ENCODE assay signal across 25 mouse cellular contexts in the genomic region with DNA sequence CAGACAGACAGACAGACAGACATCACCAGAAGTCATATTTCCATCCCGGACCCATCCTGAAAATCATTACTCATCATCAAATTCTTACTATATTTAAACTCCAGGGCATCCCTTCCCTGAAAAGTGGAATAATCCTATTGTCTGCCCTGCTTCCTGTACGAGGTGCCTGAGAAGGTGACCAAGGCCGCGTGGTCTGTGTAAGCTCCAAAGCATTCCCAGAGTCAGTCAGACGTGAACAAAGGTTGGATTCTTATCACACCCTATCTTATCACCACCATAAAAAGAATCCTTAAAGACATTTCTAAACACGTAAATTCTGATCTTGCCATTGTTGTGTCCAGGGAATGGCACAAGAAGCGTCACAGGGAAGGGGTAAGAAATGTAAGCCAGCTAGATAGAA. TPM values are rescaled to one million over a fixed set of nuclear protein-coding genes. Genes with fewer than 3 reads are reported as not detected.
DNase-seq lines count a peak whose midpoint lies in the region; ATAC-seq and TF ChIP-seq lines count a peak whose summit lies in the region.
"Had no signal": no experiment of that assay in that cellular context is flagged by ENCODE, and none has a peak within 500 bp of the region (broad histone marks: within the 10 kb centered on the region; RNA-seq: fewer than 3 reads in every experiment).

No protein-coding gene starts in this region.

- in situ Hi-C loops in ES-E14 (cut with MboI; ENCODE audit: low sequenced_read_pairs in 2 of 2, unreplicated experiment in 2 of 2): no loop called here

- TF ChIP-seq POLR2A in myocyte (IDR thresholded peaks at IDR 0.05; ENCODE audit: insufficient read length, low read depth): no peak

- peaks cover 0 to 11% of the 10 kb centered on the region in 2 experiments; a peak in 2 of 4 replicates for H3K4me1 ChIP-seq in ES-E14 (ENCODE audit: control insufficient read depth in 2 of 2, insufficient read depth in 2 of 2, low read length in 2 of 2, poor library complexity in 1 of 2)
- H3K4me1 ChIP-seq in intestine, embryonic 16.5 days (ENCODE audit: control insufficient read depth, insufficient read depth, low read length): peaks cover 57% of the 10 kb centered on the region
- peaks cover 28% of the 10 kb centered on the region for H3K4me1 ChIP-seq in liver, embryonic 11.5 days (replicated peaks; ENCODE audit: control insufficient read depth, insufficient read depth, low read length)

- H3K79me2 ChIP-seq in myocyte (ENCODE audit: control insufficient read depth, insufficient read depth): peaks cover 99% of the 10 kb centered on the region

- H3K4me3 ChIP-seq in ES-E14 (ENCODE audit: insufficient read depth in 1 of 2, low read depth in 1 of 2, low read length in 2 of 2, poor library complexity in 1 of 2, severe bottlenecking in 1 of 2): no peak overlapping the region
- H3K4me3 ChIP-seq in intestine, embryonic 16.5 days (ENCODE audit: low read length): no peak overlapping the region
- no peak overlapping the region for H3K4me3 ChIP-seq in myocyte
- H3K4me3 ChIP-seq in liver, embryonic 11.5 days (ENCODE audit: low read depth, low read length): no peak overlapping the region
- H3K4me3 ChIP-seq: embryonic facial prominence, embryonic 10.5 days; embryonic facial prominence, embryonic 12.5 days; forebrain, embryonic 13.5 days; forebrain, embryonic 15.5 days had no signal

- no peak overlapping the region for H3ac ChIP-seq in myocyte (ENCODE audit: control insufficient read depth, insufficient read length)

- DNase-seq in 3T3-L1 (ENCODE audit: low read depth, low spot score) (peak; percentile 16), ES-E14 (ENCODE audit: low read depth, low spot score) (no peak)
- no peak for DNase-seq in liver, embryonic 11.5 days (ENCODE audit: low spot score)
- no peak for DNase-seq in ovary, postnatal 10 days (ENCODE audit: low spot score)
- DNase-seq in adrenal gland, postnatal 4 days (ENCODE audit: low spot score in 2 of 2): no peak
- DNase-seq in right cerebral cortex, adult 2 months (ENCODE audit: low spot score in 2 of 2): no peak
- DNase-seq: adrenal gland, adult 2 months; adrenal gland, postnatal 10 days; adrenal gland, postnatal 25 days; B cell, adult 2 months; cerebellum, adult 11-12 months; cerebellum, adult 2 months; cerebellum, adult 9-10 months; cerebellum, postnatal 10 days; cerebellum, postnatal 25 days; forebrain, postnatal 0 days had no signal

- H3K27me3 ChIP-seq in intestine, embryonic 16.5 days (replicated peaks; ENCODE audit: control insufficient read depth, insufficient read depth, low read length): no peaks in the 10 kb centered on the region
- no peaks in the 10 kb centered on the region for H3K27me3 ChIP-seq in myocyte (ENCODE audit: control insufficient read depth, insufficient read depth, insufficient read length)
- H3K27me3 ChIP-seq in liver, embryonic 11.5 days (replicated peaks; ENCODE audit: control insufficient read depth, insufficient read depth, low read length): no peaks in the 10 kb centered on the region
- H3K27me3 ChIP-seq: CH12.LX; embryonic facial prominence, embryonic 12.5 days; forebrain, embryonic 13.5 days; forebrain, embryonic 15.5 days had no signal

- H3K27ac ChIP-seq in ES-E14 (ENCODE audit: insufficient read depth, low read depth, low read length, poor library complexity, severe bottlenecking): no peak overlapping the region
- H3K27ac ChIP-seq in intestine, embryonic 16.5 days (ENCODE audit: low read length): no peak overlapping the region
- H3K27ac ChIP-seq in liver, embryonic 11.5 days (ENCODE audit: low read depth, low read length): no peak overlapping the region
- H3K27ac ChIP-seq: embryonic facial prominence, embryonic 10.5 days; embryonic facial prominence, embryonic 12.5 days; forebrain, embryonic 13.5 days; forebrain, embryonic 15.5 days had no signal

- no peak overlapping the region for H3K9ac ChIP-seq in ES-E14 (ENCODE audit: insufficient read depth, low read depth, low read length, poor library complexity, severe bottlenecking)
- no peak overlapping the region for H3K9ac ChIP-seq in intestine, embryonic 16.5 days (ENCODE audit: low read depth, low read length)
- no peak overlapping the region for H3K9ac ChIP-seq in liver, embryonic 11.5 days (ENCODE audit: low read depth, low read length)
- H3K9ac ChIP-seq: embryonic facial prominence, embryonic 12.5 days; forebrain, embryonic 13.5 days; forebrain, embryonic 15.5 days; forebrain, postnatal 0 days had no signal

- H3K36me3 ChIP-seq in ES-E14 (ENCODE audit: control insufficient read depth, insufficient read depth, low read length, poor library complexity, severe bottlenecking) (no peaks in the 10 kb centered on the region), myocyte (ENCODE audit: control insufficient read depth, insufficient read depth) (no peaks in the 10 kb centered on the region)
- no peaks in the 10 kb centered on the region for H3K36me3 ChIP-seq in intestine, embryonic 16.5 days (ENCODE audit: control insufficient read depth, insufficient read depth, low read length)
- no peaks in the 10 kb centered on the region for H3K36me3 ChIP-seq in liver, embryonic 11.5 days (ENCODE audit: control insufficient read depth, insufficient read depth, low read length)
- H3K36me3 ChIP-seq: embryonic facial prominence, embryonic 10.5 days; embryonic facial prominence, embryonic 12.5 days; forebrain, embryonic 15.5 days had no signal

- 44% methylated on average over 7 of the region's 7 CpGs for WGBS in intestine, embryonic 16.5 days
- WGBS in liver, embryonic 11.5 days: 63% methylated on average over 7 of the region's 7 CpGs

- peak; percentile 80 for ATAC-seq in intestine, embryonic 16.5 days
- no peak for ATAC-seq in liver, embryonic 11.5 days (replicated peaks; ENCODE audit: low FRiP score)
- ATAC-seq: CD4-positive, CD25-positive, alpha-beta regulatory T cell, adult 4 months; forebrain, embryonic 13.5 days; forebrain, embryonic 15.5 days; forebrain, postnatal 0 days had no signal

- no peaks in the 10 kb centered on the region for H3K9me3 ChIP-seq in ES-E14 (ENCODE audit: control insufficient read depth, insufficient read depth, low read depth, low read length)
- H3K9me3 ChIP-seq in intestine, embryonic 16.5 days (ENCODE audit: control insufficient read depth, low read length): no peaks in the 10 kb centered on the region
- H3K9me3 ChIP-seq in liver, embryonic 11.5 days (ENCODE audit: control insufficient read depth, low read length): no peaks in the 10 kb centered on the region
- H3K9me3 ChIP-seq: embryonic facial prominence, embryonic 10.5 days; embryonic facial prominence, embryonic 12.5 days; forebrain, embryonic 13.5 days; forebrain, embryonic 15.5 days had no signal

- H3K4me2 ChIP-seq in intestine, embryonic 16.5 days (ENCODE audit: low read depth, low read length): no peak overlapping the region
- H3K4me2 ChIP-seq in myocyte (ENCODE audit: low read depth): peak overlapping the region; percentile 49
- H3K4me2 ChIP-seq in liver, embryonic 11.5 days: no peak overlapping the region
- H3K4me2 ChIP-seq: embryonic facial prominence, embryonic 12.5 days; forebrain, embryonic 13.5 days; forebrain, embryonic 15.5 days had no signal

TF ChIP-seq in ES-E14, 5 proteins besides CTCF, POLR2A, EP300 and RAD21:
- TF ChIP-seq CHD2 (IDR thresholded peaks at IDR 0.05; ENCODE audit: low read depth, low read length) (no peak), MAFK (IDR thresholded peaks at IDR 0.05; ENCODE audit: insufficient read depth, low read depth, low read length) (no peak), ZNF384 (IDR thresholded peaks at IDR 0.05; ENCODE audit: low read depth, low read length) (0 out of 2 replicates have a peak, but pooled peaks have one; percentile 25), ZC3H11A (IDR thresholded peaks at IDR 0.05; ENCODE audit: borderline replicate concordance, low read depth, low read length) (no peak)

TF ChIP-seq in myocyte, 11 proteins besides CTCF, POLR2A, EP300 and RAD21:
- TF ChIP-seq USF1 (IDR thresholded peaks at IDR 0.05; ENCODE audit: low read depth): no peak
- TF ChIP-seq TCF12 (IDR thresholded peaks at IDR 0.05; ENCODE audit: insufficient read depth, poor library complexity, severe bottlenecking): no peak
- TF ChIP-seq SRF (IDR thresholded peaks at IDR 0.05; ENCODE audit: control insufficient read depth, insufficient read length, low read depth): no peak
- no peak for TF ChIP-seq TCF3 (IDR thresholded peaks at IDR 0.05; ENCODE audit: insufficient read length, low read depth)
- TF ChIP-seq MAX (IDR thresholded peaks at IDR 0.05; ENCODE audit: low read depth): no peak
- no peak for TF ChIP-seq CEBPB (IDR thresholded peaks at IDR 0.05; ENCODE audit: insufficient read depth, poor library complexity, severe bottlenecking)
- TF ChIP-seq POLR2AphosphoS2 (IDR thresholded peaks at IDR 0.05; ENCODE audit: insufficient read length, low read depth): no peak
TF ChIP-seq in myocyte: peak in this region for 0.

RNA-seq across cellular contexts. Expression of a gene that starts 18.0 kb away (rescaled TPM):
- 6.6 and 8.0 TPM in 2 replicates for total RNA-seq in ES-E14 (2012; rRNA removed)
- polyA plus RNA-seq in intestine, embryonic 16.5 days (2015; fragmentation: Nextera tagmentation; extraction: Ambion mirVana): 4.6 and 5.3 TPM in 2 replicates
- polyA plus RNA-seq in myocyte (2012; fragmentation: generic; extraction: Trizol): 35.6 TPM
- polyA plus RNA-seq in liver, embryonic 11.5 days (2014; fragmentation: Nextera tagmentation; extraction: Ambion mirVana): 6.2 and 6.3 TPM in 2 replicates
- total RNA-seq in adrenal gland, postnatal 4 days (2021): 10 to 100 TPM; 57.6 to 63.7 TPM
- total RNA-seq: CH12.LX, MEL had no signal

RNA-seq across cellular contexts. Expression of a gene that starts 18.2 kb away (rescaled TPM):
- total RNA-seq in ES-E14 (2012; rRNA removed): 0.63 and 0.67 TPM in 2 replicates
- 5.4 and 5.7 TPM in 2 replicates for polyA plus RNA-seq in intestine, embryonic 16.5 days (2015; fragmentation: Nextera tagmentation; extraction: Ambion mirVana)
- polyA plus RNA-seq in myocyte (2012; fragmentation: generic; extraction: Trizol): 8.3 TPM
- polyA plus RNA-seq in liver, embryonic 11.5 days (2014; fragmentation: Nextera tagmentation; extraction: Ambion mirVana): 4.8 and 5.4 TPM in 2 replicates
- total RNA-seq in adrenal gland, postnatal 4 days (2021): 10 to 100 TPM in 1 of 2 experiments, 1 to 10 TPM in 1; 8.8 to 11.8 TPM
- total RNA-seq: CH12.LX, MEL had no signal
- polyA plus RNA-seq: CD4-positive, CD25-positive, alpha-beta regulatory T cell, adult 4 months had no signal
